Mouse (Mus musculus) adrenal gland, postnatal 10 days (tissue): ENCODE results near the gene Lao1. TPM values are rescaled to one million over a fixed set of nuclear protein-coding genes. Genes with fewer than 3 reads are reported as not detected.
"Not testable (repeated sequence)": the region's sequence is repeated elsewhere in the genome, so short reads cannot be mapped to it uniquely, and the experiment has no call there.

Experiments used
- DNase-seq: peaks from one replicate; pipeline ENCODE4 v3.0.0; 2021; ENCODE audit warnings: mixed read lengths
- long read RNA-seq, 2 experiments: library from polyadenylated mRNA; stranded (forward); transcript quantifications; one replicate each; pipeline ENCODE4 v2.0.0; 2021
- total RNA-seq, 2 experiments: library from RNA; stranded (reverse); gene quantifications; 2 replicates each; pipeline ENCODE4 v1.2.3; 2021

Gene Lao1
- total RNA-seq: under 1 TPM in 1 of 2 experiments, not detected in 1; 0.30 TPM
- long read RNA-seq, experiment 1: 0 reads
- long read RNA-seq, experiment 2: 0 reads

DNA sequence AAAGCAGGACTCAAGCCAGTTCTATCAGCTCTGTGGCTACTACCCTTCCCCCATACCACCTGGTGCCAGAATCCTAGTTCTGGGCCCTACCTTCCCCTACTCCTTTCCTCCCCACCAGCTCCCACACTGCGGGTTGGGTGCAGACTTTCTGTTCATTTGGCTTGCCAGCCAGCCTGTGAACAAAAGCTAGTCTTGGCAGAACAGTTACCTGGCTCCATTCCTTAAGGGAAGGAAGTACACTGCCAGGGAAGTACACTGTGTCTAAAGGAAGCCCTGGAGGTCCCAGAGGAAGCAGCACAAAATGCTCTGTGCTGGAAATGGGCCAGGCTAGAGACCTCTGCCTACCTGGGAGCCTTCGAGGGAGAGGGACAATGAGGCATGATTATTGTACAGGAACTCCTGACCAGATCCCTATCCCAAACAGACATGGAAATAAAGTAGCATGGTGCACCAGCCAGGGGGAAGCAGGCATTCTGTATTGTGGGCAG, at the start of gene Lao1:
TSS of gene Lao1 (plus strand) at position 438 of the 488 bp plus-strand sequence.
- peak; percentile 9 for DNase-seq

DNA sequence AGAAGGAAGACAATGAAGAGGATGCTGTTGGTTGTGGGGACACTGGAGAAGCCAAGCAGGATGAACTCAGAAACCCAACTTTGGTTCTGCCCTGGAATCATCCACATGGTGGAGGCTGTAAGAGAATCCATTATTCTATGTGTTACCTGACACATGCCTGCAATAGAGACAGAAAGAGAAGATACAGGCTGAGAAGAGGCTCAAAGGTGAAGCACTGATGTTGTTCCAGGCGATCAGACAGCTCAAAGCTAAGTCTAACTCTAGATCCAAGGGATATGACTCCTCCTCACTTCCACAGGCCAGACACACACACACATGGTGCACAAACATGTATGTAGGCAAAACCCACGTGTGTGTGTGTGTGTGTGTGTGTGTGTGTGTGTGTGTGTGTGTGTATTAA, 44.0 kb upstream of the Lao1 start, which contains the start of gene Olfr1329:
TSS of gene Olfr1329 (minus strand) at position 101 of the 400 bp plus-strand sequence.
- not testable (repeated sequence) for DNase-seq

DNA sequence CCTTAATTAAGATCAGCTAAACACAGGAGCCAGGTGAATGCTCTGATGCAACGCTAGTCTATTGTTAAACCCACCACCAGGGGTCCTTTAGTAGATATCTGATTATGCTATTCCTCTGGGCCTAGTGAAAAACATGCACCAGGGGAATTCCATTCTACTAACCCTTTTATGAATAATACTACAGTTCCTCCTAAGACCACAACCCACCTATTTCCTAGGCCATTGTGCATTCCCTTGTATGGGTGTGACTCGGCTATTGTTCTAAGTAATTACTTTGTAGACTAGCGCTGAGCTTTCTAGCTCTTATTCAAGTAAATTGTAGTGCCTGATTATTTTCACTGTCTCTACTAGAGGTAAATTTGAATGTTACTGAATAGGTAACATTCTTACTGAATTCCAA, 30.1 kb upstream of the Lao1 start:
- not testable (repeated sequence) for DNase-seq

DNA sequence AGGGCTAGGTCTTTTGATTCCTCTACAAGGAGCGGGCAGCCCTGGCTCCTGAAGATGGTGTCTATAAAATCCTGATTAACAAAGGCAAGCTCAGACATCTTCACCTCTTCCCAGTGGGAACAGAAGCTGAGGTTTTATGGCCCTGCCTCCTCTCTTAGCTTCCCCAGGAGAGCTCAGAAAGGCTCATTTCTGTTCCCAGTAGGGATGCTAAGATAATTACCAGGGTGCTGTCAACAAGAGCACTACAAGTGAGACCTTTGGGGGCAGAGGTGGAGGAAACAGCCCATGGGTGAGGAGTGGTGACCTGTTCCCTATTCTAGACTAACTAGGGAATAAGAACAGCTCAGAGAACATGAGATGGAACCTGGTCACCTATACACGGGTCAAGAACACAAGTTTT, 22.9 kb upstream of the Lao1 start, which contains the start of gene Olfr1328:
TSS of gene Olfr1328 (minus strand) at position 101 of the 400 bp plus-strand sequence.
- no peak for DNase-seq

DNA sequence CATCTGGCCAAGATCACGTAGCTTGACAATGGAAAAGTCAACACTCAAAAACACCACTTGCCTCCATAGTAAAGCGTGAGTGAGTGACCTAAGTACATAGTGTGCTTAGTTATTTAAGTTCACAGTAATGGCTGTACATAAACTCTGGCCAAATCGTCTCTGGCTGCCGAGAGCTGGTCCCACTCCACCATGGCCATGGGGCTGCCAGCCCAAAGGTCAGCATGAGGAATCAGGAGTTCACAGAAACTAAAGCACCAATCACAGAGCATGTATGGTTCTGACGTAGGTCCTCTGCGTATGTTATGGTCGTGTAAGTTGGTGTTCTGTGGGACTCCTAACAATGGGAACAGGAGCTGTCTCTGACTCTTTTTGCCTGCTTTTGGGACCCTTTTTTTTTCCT, 2.6 kb upstream of the Lao1 start:
- DNase-seq: no peak

DNA sequence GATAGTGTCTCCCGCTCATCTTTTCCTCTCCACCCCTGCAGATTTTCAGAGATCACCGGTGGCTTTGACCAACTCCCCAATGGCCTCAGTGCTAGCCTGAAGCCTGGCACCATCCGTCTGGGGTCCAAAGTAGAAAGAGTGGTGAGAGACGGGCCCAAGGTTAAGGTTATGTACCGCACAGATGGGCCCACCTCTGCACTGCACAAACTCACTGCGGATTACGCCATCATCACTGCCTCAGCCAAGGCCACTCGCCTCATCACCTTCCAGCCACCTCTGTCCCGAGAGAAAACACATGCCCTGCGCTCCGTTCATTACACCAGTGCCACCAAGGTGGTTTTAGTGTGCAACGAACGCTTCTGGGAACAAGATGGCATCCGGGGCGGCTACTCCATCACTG, 6.3 kb downstream of the Lao1 start:
- no peak for DNase-seq

DNA sequence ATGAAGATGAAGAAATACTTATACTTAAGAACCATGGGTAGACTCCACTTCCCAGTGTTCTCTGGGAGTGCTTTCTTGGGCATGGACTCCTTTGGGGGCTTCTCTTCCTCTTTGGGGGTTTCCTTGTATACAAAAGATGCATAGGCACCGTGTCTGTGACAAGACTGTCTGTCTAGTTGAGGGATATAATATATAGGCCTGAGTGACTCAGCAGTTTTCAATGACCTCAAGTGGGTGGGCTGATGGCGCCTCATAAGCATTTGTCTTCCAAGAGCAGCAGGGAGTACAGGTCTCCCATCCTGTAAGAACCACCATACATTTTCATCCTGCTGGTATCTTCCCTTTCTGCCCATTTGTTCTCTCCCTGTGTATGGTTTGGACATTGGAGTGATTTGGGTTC, 11.9 kb downstream of the Lao1 start:
- no peak for DNase-seq

DNA sequence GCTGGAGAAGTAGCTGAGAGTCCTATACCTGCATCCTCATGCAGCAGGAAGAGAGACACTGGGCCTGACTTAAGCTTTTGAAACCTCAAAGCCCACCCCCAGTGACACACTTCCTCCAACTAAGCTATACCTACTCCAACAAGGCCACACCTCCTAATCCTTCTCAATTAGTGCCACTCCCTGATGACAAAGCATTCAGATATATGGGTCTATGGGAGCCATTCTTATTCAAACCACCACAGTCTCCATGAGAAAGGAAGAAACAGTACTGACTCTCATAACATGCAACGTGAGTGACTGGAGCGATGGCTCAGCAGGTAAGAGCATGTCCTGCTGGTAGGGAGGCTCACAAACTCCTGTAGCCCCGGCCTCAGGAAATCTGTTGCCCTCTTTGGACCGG, 23.9 kb downstream of the Lao1 start:
- no peak for DNase-seq

DNA sequence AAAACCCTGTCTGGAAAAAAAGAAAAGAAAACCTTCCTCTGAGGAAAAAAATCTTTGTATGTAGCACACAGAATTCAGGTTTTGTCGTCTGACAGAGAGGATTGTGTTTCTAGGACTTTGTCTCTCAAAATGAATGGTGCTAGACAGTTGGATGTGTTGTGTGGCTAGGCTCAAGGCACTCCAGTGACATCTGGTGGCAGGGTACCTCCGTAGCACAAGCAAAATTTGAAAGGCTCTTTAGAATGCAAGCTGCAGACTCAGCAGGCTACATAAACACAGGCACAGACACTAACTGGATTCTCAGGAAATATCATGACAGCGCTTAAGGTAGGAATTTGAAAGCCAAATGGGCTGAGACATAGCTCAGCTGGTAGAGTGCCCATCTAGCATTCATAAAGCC, 27.2 kb downstream of the Lao1 start:
- peak; percentile 30 for DNase-seq

DNA sequence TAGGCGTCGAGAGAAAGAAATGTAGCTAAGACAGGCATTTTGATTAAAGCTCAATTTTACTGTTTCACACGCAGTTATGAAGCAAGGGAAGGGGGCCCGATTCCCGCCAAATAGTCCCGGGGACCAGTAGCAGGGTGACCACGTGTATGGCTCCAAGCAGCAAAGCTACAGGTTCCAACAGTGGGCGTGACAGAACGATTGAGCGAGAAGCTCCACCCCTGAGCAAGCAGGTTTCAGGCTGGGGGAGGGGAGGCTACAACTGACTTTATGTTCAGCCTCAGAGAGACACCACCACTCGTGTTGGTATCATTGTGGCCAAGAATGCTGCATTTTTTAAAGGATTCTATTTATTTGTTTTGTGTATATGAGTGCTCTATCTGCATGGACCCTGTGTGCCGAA, 28.0 kb downstream of the Lao1 start:
- no peak for DNase-seq

DNA sequence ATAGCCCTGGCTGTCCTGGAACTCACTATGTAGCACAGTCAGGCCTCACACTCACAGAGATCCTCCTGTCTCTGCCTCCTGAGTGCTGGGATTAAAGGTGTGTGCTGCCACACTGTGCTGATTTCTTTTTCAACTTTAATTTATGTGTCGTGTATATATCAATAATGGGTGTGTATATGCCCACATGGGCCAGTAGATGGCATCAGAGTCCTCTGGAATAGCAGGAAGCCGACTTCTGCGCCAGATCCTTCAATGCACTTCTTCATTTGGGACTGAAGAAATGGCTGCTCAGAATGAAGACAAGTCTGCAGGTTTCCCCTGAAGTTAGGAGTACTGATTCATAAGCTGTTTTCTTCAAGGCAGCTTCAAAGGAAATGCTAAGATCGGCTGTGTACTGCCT, 30.4 kb downstream of the Lao1 start:
- DNase-seq: no peak

DNA sequence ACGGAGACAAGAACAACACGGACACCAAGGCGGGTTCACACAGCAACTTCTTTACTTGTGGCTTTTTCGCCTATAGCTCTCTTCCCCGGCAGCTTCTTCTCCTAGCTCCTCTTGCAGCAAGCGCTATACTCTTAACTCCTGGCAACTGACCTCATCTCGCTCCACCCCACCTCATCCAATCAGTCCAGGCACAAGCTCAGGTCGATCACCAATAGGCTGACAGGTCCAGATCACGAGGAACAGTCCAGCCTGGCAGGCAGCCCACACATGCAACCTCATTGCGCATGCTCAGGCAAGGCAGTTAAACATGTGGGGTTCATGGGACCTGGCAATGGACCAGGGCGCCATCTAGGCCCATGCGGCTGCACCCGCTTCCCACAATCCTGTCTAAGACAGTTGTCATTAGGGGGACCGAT, 35.8 kb downstream of the Lao1 start:
- no peak for DNase-seq

DNA sequence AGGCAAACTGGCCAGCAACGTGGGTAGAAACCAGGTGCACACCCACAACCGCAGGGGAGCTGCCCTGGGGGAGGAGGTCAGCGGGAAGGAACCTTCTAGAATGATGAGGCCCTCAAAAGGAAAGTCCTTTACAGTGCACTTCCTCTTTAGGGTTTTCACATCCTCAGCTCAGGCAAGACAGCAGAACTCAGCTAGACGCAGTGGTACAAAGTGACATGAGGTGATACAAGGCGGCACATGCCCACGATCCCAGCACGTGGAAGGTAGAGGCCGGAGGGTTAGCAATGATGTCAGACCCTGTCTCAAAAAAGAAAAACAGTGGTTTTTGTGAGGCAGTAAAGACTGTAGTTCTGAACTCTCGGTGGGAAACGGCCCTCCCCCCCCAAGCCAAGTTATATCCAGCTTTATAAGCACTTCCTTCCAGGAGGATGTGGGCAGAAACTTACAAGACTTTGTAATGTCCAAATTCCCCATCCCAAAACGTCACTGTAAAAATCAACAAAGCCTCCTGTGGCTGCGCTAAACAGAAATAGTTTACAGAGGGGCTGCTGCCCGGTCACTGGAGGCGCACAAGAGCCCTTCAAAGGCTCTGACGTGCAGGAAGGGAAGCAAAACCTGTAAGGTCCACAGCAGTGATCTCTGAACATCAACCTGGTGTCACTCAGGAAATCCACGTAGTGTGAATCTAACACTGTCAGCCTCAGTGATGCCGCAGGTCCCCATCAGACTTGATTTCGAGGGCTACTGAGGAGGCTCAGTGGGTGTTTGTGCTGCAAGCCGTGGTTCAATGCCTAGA, 38.5 kb downstream of the Lao1 start:
- DNase-seq: no peak

DNA sequence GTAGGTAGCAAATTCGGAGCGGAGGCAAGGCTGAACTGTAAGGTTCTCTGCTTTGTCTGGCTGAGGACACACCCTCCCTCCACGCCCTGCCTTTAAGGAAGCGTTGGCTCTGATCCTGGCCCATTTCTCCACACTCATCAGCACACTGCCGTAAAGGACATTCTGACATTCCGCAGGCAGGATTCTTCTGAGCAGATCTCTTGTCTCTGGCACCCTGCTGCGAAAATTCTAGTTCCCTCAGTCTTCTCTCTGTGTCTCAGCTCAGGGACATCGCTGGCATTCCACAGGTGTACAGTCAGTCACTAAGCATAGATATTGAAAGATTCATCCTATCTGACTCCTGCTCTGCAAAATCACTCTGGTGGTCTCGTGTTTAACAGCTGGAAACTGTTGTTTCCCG, 40.3 kb downstream of the Lao1 start:
- no peak for DNase-seq

DNA sequence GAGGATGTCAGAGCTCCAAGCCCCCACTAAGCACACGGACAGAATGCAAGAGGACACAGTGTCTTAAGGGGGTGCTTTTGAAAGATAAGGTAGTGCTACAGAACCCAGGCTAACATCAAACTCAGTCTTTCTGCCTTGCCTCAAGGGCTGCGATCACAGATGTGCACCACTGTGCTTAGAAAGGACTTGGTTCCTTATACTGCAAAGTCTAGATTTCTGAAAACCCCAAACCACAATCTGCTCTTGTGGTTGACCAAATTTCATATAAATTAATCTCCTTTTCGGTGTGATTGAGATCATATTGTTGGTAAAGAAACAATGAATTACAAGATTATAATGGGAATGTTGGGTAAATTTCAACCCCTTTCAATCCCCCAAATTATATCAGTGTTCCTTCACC, 41.1 kb downstream of the Lao1 start:
- DNase-seq: no peak

DNA sequence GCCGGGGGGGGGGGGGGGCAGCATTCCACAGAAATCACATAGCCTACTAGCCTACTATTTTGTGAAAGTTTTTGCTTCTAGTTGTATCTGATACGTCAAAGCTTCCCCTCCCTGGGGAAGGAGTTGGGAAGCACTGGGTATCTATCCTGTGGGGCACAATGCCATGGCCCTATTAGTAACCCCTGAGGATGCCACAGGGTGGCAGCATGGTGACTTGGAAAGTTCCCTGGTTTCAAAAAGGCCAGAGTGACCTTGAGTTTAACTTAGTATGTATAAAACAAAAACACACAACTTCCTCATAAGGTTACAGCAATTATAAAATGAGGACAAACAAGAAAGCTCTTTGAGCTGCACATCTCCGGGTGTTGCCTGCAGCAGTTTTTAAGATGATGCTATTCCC, 42.8 kb downstream of the Lao1 start:
- peak; percentile 49 for DNase-seq

DNA sequence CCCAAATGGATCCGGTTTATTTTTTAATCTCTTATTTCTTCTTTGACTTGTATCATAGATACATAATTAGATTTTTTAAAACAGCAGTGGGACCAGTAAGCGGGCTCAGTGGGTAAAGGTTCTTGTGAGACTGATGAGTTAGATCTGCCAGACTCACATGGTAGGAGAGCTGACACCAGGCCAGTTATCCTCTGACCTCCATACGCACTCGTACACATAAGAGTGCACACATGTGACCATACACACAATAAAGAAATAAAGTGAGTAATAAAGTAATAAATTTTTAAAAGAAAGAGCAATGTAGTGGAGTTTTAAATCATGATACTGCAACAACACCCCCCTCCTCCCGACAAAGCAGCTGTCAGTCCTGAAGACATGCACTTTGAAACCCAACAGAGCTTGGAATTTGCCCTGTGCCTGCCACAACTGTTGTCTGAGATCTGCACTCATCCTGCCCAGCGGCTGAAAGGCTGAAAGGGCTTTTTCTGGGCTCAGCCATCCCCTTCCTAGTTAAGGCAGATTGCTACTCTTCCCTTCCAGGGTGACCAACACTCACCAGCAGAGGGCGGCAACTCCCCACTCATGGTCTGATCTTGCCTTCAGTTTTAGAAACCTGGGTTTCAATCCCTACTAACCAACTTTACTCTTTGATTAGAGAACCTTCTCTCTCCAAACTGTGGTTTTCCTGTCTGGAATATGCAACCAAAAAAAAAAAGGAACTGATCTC, 43.4 kb downstream of the Lao1 start:
- peak; percentile 94 for DNase-seq

DNA sequence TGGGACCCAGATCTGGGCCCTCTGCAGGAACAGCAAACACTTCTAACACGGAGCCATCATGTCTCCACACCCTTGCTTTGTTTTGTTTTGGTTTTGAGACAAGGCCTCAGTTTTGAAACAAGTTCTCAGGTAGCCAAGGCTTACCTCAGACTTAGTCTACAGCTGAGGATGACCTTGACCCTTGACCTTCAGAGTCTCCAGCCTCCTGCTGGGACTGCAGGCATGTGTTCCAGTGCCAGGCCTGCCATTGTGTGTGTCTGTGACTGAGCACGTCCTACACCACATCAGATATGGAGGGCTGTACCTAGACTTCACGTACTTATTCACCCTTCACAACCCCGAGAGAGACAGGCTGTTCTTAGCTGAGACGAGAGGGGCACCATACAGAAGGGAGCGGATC, 46.2 kb downstream of the Lao1 start:
- DNase-seq: no peak

DNA sequence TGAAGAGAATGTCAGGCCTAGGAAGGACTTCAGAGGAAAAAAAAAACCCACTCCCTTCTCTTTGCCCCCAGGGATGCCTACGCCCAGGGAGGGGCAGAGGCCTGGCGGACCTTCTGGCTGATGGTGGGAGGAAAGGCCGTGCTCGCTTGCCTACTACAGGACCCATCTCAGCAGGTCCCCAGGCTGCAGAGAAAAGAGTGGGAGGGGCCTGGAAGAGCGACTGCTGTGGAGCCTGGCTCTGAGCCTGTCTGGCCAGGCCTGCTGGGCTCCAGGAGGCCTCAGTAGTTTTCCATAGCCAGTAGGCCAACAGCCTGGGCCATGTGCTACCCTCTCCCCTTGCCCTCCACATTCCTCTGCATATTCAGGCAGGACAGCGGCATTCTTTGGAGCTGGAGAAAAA, 47.1 kb downstream of the Lao1 start:
- peak; percentile 26 for DNase-seq

DNA sequence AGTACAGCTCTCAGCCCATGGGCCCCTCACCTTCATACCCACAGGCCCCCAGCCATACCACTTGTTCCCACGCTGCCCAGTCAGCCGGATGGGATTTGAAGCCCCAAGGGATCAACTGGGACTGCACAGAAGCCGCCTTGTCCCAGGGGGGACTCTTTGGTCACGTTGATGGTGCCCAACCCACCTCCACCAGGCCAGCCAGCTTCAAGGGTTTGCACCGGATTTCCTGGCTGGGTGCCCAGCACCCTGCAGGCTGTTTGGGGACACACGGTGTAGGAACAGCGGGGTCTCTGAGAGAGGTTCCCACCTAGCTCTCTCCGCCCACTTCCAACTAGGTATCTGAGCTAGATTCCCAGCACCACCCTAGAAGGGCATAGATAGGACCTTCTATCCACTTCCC, 48.4 kb downstream of the Lao1 start:
- DNase-seq: no peak

DNA sequence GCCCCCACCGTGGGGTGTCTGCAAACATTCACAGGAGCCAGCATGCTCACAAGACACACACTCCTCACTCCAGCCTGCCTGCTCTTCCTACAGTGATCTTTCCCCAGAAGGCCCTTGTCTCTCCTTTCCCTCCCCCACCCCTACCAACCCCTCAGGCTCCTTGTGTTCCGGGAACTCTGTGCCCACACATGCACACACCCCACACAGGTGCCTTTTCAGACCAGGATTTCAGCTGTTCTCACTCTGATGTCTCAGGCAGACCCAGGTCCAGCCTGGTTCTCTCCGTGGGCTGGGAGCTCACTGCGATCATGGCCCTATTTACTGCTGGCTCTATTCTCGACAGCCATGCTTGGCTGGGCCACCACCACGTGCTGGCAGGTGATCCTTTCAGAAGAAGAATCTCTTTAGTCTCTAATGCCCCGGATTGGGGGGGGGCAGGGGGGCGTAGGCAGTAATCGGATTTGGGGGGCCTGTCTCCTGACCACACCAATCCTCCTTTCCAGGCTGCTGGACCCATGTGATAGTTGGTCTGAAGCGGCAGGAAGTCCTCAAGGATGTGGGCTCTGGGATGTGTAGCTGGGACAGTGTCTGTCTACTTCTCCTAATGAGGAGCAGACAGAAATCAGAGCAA, 49.8 kb downstream of the Lao1 start:
- DNase-seq: no peak

DNA sequence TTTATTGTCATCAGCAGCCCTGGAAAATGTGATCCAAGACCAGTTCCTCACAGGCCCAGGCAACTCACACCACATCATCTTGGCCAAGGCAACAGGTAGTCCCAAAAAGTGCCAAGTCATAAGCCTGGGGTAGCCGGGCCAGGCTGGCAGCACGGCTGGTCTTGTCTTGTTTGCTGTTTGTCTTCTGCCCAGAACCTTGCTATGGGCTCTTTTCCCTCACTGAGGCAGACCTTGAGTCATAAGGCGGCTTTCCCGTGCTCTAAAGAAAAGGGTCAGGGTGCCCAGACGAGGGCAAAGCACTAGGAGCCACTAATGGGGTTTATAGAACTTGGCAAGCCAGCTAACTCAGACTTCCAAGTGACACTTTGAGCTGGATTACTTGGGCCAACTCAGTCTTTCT, 51.7 kb downstream of the Lao1 start:
- DNase-seq: no peak

DNA sequence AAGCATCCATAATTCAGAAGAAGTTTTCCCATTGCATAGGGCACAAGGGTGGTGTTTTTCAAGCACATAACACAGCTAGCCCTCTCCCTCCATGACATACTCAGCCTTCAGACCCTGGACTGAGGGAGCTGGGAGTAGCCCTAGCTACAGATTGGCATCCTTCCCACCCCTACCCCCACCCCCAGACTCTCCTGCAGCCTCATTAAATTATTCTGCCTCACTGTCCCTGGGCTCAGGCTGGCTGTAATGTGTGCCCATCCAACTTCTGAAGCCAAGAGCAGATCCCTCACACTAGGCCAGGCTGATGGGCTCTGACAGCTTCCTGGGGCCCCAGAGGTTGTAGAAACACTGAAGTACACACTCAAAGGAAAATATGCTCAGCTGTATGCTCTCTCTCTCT, 53.6 kb downstream of the Lao1 start:
- DNase-seq: no peak
